Mouse (Mus musculus): Measurements from ENCODE around the gene Ccdc18.

DNA sequence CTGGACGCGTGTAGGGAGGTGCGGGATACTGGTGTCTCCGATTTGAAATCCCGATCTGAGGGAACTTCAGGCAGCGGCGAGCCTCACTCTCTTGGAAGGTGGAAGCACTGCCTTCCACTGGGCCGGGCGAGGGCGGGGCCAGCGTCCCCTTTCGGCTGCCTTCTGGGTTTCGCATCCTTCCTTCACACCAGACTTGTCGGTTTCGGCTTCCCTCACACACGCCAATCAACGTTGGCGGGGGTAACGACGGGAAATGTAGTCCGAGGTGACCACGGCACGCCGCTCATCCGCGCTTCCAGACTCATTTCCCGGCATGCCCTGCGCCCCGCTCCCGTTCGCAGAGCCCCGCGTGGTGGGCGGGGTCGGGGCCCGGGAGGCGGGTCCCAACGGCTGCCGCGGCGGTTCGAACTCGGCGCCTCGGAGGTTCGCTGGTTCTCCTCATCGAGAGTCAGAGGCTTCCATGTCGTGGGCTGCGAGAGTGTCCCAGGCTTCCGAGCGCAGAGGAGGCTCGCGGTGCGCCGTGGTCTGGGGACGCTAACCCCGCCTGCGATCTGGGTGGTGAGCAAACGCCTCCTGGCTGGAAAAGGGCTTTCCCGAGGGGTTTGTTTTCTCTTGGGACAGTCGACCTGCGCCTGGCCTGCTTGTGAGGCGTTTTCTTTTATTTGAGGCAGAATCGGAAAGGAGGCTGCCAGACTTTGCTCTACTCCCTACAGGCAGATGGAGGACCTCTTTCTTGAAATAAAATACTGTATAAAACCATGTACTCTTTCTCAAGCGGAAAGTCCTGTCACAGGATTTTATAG lies at the start of gene Ccdc18, which contains the start of gene Tmed5:
- TF ChIP-seq ZMIZ1 (IDR thresholded peaks at IDR 0.05; ENCODE audit: low read depth, low read length), result peak; percentile 89
- TF ChIP-seq GATA1 (IDR thresholded peaks at IDR 0.05; ENCODE audit: low read depth, low read length), result no peak
- TF ChIP-seq KAT2A (conservative IDR thresholded peaks at IDR 0.05; ENCODE audit: low read depth, low read length), result peak; percentile 86
- no peak for TF ChIP-seq ZNF384 (IDR thresholded peaks at IDR 0.05; ENCODE audit: low read depth, low read length)
- peak in 1 of 2 experiments; percentile 32; a peak in 1 of 4 replicates for TF ChIP-seq EP300 (IDR thresholded peaks at IDR 0.05; ENCODE audit: low read depth in 1 of 2, low read length in 2 of 2)
- peak; percentile 80 for TF ChIP-seq ELF1 (IDR thresholded peaks at IDR 0.05; ENCODE audit: low read depth, low read length)
- TF ChIP-seq USF1 (IDR thresholded peaks at IDR 0.05; ENCODE audit: low read depth, low read length), result peak; percentile 59; the same call in 1 of the 2 replicates
- peak; percentile 73 to 89 for TF ChIP-seq POLR2A (IDR thresholded peaks at IDR 0.05; ENCODE audit: control insufficient read depth in 1 of 2, insufficient read depth in 1 of 2, low read depth in 1 of 2, low read length in 2 of 2, poor library complexity in 1 of 2)
- TF ChIP-seq CTCF (IDR thresholded peaks at IDR 0.05 in 2 of 3, conservative IDR thresholded peaks at IDR 0.05 in 1 of 3; ENCODE audit: control insufficient read depth in 1 of 3, insufficient read depth in 1 of 3, low read depth in 2 of 3, low read length in 3 of 3, poor library complexity in 1 of 3, severe bottlenecking in 1 of 3), result no peak
- TF ChIP-seq RCOR1 (IDR thresholded peaks at IDR 0.05; ENCODE audit: low read depth, low read length), result no peak

Measured in MEL (cell line).